Mouse (Mus musculus) kidney, embryonic 16.5 days (tissue): Measurements from ENCODE around the gene Tmem198. TPM values are rescaled to one million over a fixed set of nuclear protein-coding genes. Genes with fewer than 3 reads are reported as not detected.
A peak's percentile ranks its signal among the peaks of the same experiment; 100 is the strongest.

Source experiments
- ATAC-seq: fragments of 200-750 bp; cut with Nextera tagmentation; 2 replicates; pipeline ENCODE4 v1.8.0; 2017; ENCODE audit warnings: moderate TSS enrichment; ENCODE audit not compliant: low FRiP score, low TSS enrichment
- H3K27ac ChIP-seq: fragments of 300-500 bp; sonication (generic); 2 replicates; pipeline ENCODE4 v1.5.1; 2014; ENCODE audit warnings: low read length
- H3K27me3 ChIP-seq: fragments of 300-500 bp; sonication (generic); 2 replicates; pipeline ENCODE4 v1.6.1; 2014; ENCODE audit warnings: low read length, control low read depth, mixed read lengths; ENCODE audit not compliant: insufficient read depth
- H3K36me3 ChIP-seq: fragments of 300-500 bp; sonication (generic); 2 replicates; pipeline ENCODE4 v1.6.1; 2014; ENCODE audit warnings: low read length, control low read depth, mixed read lengths; ENCODE audit not compliant: insufficient read depth
- H3K4me1 ChIP-seq: fragments of 300-500 bp; sonication (generic); 2 replicates; pipeline ENCODE4 v1.6.1; 2014; ENCODE audit warnings: low read length, control low read depth, mixed read lengths; ENCODE audit not compliant: insufficient read depth
- H3K4me2 ChIP-seq: fragments of 300-500 bp; sonication (generic); replicated peaks from 2 replicates; pipeline ENCODE4 v1.6.1; 2014; ENCODE audit warnings: low read depth, low read length
- H3K4me3 ChIP-seq: fragments of 300-500 bp; sonication (generic); 2 replicates; pipeline ENCODE4 v1.5.1; 2014; ENCODE audit warnings: mild to moderate bottlenecking, low read length
- H3K9ac ChIP-seq: fragments of 300-500 bp; sonication (generic); replicated peaks from 2 replicates; pipeline ENCODE4 v1.6.1; 2014; ENCODE audit warnings: low read length
- H3K9me3 ChIP-seq: fragments of 300-500 bp; sonication (generic); 2 replicates; pipeline ENCODE4 v1.6.1; 2016; ENCODE audit warnings: low read length, control low read depth
- WGBS: fragments of 180-500 bp; shearing (Covaris S2); extraction: QIAGEN DNeasy Blood & Tissue Kit; methylation state at CpG from one replicate; pipeline ENCODE4 v1.1.7; 2014; 5-methylcytosine and 5-hydroxymethylcytosine counted together
- polyA plus RNA-seq: library from polyadenylated mRNA; unstranded; fragments of >200 nt; fragmentation: Nextera tagmentation; extraction: Ambion mirVana; gene quantifications from 2 replicates; pipeline ENCODE4 v1.2.1, GENCODE M21; 2015

Tmem198 gene
- polyA plus RNA-seq, 1 experiment from 2014 or later: 0.77 TPM

- 12% methylated on average over 13 of the region's 13 CpGs for WGBS
- Histone ChIP-seq H3K4me2 (peak overlapping the region; percentile 79), H3K27me3 (peaks cover 50% of the 10 kb centered on the region), H3K27ac (no peak overlapping the region), H3K4me1 (peaks cover 35% of the 10 kb centered on the region), H3K9ac (no peak overlapping the region), H3K4me3 (peak overlapping the region; percentile 76), H3K9me3 (no peaks in the 10 kb centered on the region), H3K36me3 (peaks cover 16% of the 10 kb centered on the region)
- ATAC-seq: no peak
Measured at GRCm38 (mm10) chr1:75480036-75480435, 704 bp downstream of the Tmem198 start.

GRCm38 (mm10) chr1:75480735-75481134 is 1.4 kb downstream of the Tmem198 start:
- no peak overlapping the region for H3K4me3 ChIP-seq
- H3K9me3 ChIP-seq: no peaks in the 10 kb centered on the region
- peaks cover 9% of the 10 kb centered on the region for H3K36me3 ChIP-seq
- H3K27ac ChIP-seq: no peak overlapping the region
- 89% methylated on average over 7 of the region's 7 CpGs for WGBS
- peaks cover 57% of the 10 kb centered on the region for H3K27me3 ChIP-seq
- peaks cover 35% of the 10 kb centered on the region for H3K4me1 ChIP-seq
- no peak for ATAC-seq
- no peak overlapping the region for H3K4me2 ChIP-seq
- H3K9ac ChIP-seq: no peak overlapping the region

- WGBS: 6% methylated on average over 24 of the region's 24 CpGs
- peak overlapping the region; percentile 86 for H3K4me2 ChIP-seq
- ATAC-seq: no peak
- H3K4me3 ChIP-seq: peak overlapping the region; percentile 61
- H3K36me3 ChIP-seq: peaks cover 20% of the 10 kb centered on the region
- H3K4me1 ChIP-seq: peaks cover 28% of the 10 kb centered on the region
- no peak overlapping the region for H3K9ac ChIP-seq
- H3K27ac ChIP-seq: no peak overlapping the region
- no peaks in the 10 kb centered on the region for H3K9me3 ChIP-seq
- H3K27me3 ChIP-seq: peaks cover 69% of the 10 kb centered on the region
Measured at GRCm38 (mm10) chr1:75486561-75486960, 7.2 kb downstream of the Tmem198 start.

- Histone ChIP-seq H3K4me3 (peak overlapping the region; percentile 61), H3K4me1 (peaks cover 28% of the 10 kb centered on the region), H3K9ac (peak overlapping the region; percentile 42; the same call in 1 of the 2 replicates), H3K36me3 (peaks cover 22% of the 10 kb centered on the region), H3K9me3 (no peaks in the 10 kb centered on the region), H3K4me2 (peak overlapping the region; percentile 86), H3K27me3 (peaks cover 65% of the 10 kb centered on the region), H3K27ac (no peak overlapping the region)
- WGBS: 4% methylated on average over 13 of the region's 13 CpGs
- peak; percentile 11; the same call in 1 of the 2 replicates for ATAC-seq
Measured at GRCm38 (mm10) chr1:75487040-75487404, 7.7 kb downstream of the Tmem198 start.

- Histone ChIP-seq H3K36me3 (peaks cover 28% of the 10 kb centered on the region), H3K9me3 (no peaks in the 10 kb centered on the region), H3K27me3 (peaks cover 61% of the 10 kb centered on the region), H3K9ac (peak overlapping the region; percentile 42; the same call in 1 of the 2 replicates), H3K4me2 (peak overlapping the region; percentile 86), H3K4me3 (peak overlapping the region; percentile 61), H3K27ac (no peak overlapping the region), H3K4me1 (peaks cover 26% of the 10 kb centered on the region)
- peak; percentile 62 for ATAC-seq
- under 1% methylated on average over 62 of the region's 62 CpGs for WGBS
Measured at GRCm38 (mm10) chr1:75487405-75488161, 8.3 kb downstream of the Tmem198 start.

- Histone ChIP-seq H3K27me3 (peaks cover 31% of the 10 kb centered on the region), H3K36me3 (peaks cover 33% of the 10 kb centered on the region), H3K9ac (no peak overlapping the region), H3K4me2 (no peak overlapping the region), H3K27ac (no peak overlapping the region), H3K9me3 (no peaks in the 10 kb centered on the region), H3K4me3 (no peak overlapping the region), H3K4me1 (peaks cover 22% of the 10 kb centered on the region)
- ATAC-seq: no peak
- WGBS: 91% methylated on average over 34 of the region's 34 CpGs
Measured at GRCm38 (mm10) chr1:75490785-75491551, 11.6 kb downstream of the Tmem198 start.

- WGBS: 64% methylated on average over 24 of the region's 24 CpGs
Measured at GRCm38 (mm10) chr1:75492579-75493170, 13.3 kb downstream of the Tmem198 start.

GRCm38 (mm10) chr1:75494878-75495548 is 15.7 kb downstream of the Tmem198 start:
- WGBS: 22% methylated on average over 12 of the region's 12 CpGs
- ATAC-seq: peak; percentile 60; the same call in 1 of the 2 replicates
- H3K36me3 ChIP-seq: peaks cover 58% of the 10 kb centered on the region

More at GRCm38 (mm10) chr1:75492579-75493170, 13.3 kb downstream of the Tmem198 start:
- Histone ChIP-seq H3K27ac (no peak overlapping the region), H3K4me2 (no peak overlapping the region), H3K9me3 (no peaks in the 10 kb centered on the region), H3K27me3 (peaks cover 18% of the 10 kb centered on the region), H3K4me3 (no peak overlapping the region), H3K4me1 (peaks cover 10% of the 10 kb centered on the region), H3K9ac (no peak overlapping the region), H3K36me3 (peaks cover 43% of the 10 kb centered on the region)
- ATAC-seq: no peak

GRCm38 (mm10) chr1:75498897-75499296 is 19.6 kb downstream of the Tmem198 start:
- H3K27me3 ChIP-seq: no peaks in the 10 kb centered on the region
- H3K9me3 ChIP-seq: no peaks in the 10 kb centered on the region
- peaks cover 65% of the 10 kb centered on the region for H3K36me3 ChIP-seq
- 84% methylated on average over 4 of the region's 4 CpGs for WGBS
- no peak overlapping the region for H3K4me2 ChIP-seq
- peaks cover 13% of the 10 kb centered on the region for H3K4me1 ChIP-seq
- no peak for ATAC-seq
- no peak overlapping the region for H3K4me3 ChIP-seq
- H3K27ac ChIP-seq: no peak overlapping the region
- H3K9ac ChIP-seq: no peak overlapping the region

More at GRCm38 (mm10) chr1:75494878-75495548, 15.7 kb downstream of the Tmem198 start:
- H3K4me2 ChIP-seq: no peak overlapping the region
- no peaks in the 10 kb centered on the region for H3K9me3 ChIP-seq
- peaks cover 6% of the 10 kb centered on the region for H3K4me1 ChIP-seq
- peak overlapping the region; percentile 19; the same call in 1 of the 2 replicates for H3K9ac ChIP-seq
- H3K27me3 ChIP-seq: peaks cover 2% of the 10 kb centered on the region; the same call in 1 of the 2 replicates
- peak overlapping the region; percentile 15; the same call in 1 of the 2 replicates for H3K27ac ChIP-seq
- H3K4me3 ChIP-seq: no peak overlapping the region
